Mouse (Mus musculus) liver, postnatal 0 days (tissue): ENCODE measurements around the gene Il10rb.

Source experiments
- CTCF ChIP-seq: sonication (generic); IDR thresholded peaks from 2 replicates; pipeline ENCODE4 v1.5.1; 2016; ENCODE audit warnings: antibody characterized with exemption, low read depth
- EP300 ChIP-seq: IDR thresholded peaks from 2 replicates; pipeline ENCODE4 v1.6.1; 2016; ENCODE audit warnings: antibody characterized with exemption, low read depth, mild to moderate bottlenecking

DNA sequence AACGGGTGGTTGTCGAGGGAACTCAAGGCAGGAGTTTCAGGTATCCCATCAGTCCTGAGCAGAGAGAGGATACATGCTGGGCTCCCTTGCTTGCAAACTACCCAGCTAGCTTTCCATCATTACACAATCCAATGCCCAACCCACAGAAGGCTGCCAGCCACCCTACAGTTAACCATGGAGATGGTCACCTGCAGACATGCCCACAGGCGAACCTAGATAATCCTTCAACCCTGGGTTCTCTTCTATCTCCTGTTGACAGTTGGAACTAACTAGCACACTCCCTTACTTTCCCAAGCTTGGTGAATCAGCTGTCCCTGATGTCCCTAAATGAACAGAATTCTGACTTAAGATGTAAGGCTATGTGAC, 18.9 kb upstream of the Il10rb start:
- TF ChIP-seq EP300 (no peak), CTCF (no peak)
